Mouse (Mus musculus) mature B cell (primary cell): ENCODE measurements around the gene Gon7.

Experiments used
- in situ Hi-C: fragments of 300-500 bp; cut with MboI; formaldehyde crosslinking; loops from 2 replicates; pipeline ENCODE4 v1.14.3; 2019

Gene Gon7

DNA sequence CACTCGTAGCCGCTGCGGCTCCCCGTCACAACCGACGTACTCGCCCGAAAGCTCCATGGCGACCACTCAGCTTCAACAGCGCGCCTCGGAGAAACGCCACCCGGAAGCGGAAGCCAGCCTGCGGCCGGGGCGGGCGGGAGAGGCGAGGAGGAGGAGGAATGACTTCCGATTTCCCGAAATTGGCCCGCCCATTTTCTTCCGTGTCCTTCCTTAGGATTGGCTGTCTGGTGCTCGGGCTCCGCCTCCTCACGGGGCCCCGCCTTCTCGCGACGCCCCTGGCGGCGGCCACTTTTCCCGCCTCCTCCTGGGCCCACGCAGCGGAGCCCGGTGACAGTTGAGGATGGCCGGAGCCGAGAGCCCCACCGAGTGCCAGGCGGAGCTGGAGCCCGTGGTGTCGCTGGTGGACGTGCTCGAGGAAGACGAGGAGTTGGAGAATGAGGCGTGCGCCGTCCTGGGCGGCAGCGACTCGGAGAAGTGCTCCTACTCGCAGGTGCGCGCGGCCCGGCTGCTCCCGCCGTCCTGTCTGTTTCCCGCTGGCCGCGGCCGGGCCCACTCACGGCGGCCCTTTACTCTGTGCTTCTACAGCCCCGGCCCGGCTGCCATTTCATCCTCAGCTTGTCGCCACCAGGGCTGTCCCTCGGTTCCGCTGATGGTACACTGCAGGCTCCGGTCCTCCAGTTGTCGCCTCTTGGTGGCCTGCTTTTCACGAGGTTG, at the start of gene Gon7, which contains the start of the genes Gm28051 and Ubr7:
Gon7 (minus strand) TSS at position 115 of the 714 bp plus-strand sequence.
Gm28051 (minus strand) TSS at position 77 of the 714 bp plus-strand sequence.
Ubr7 (plus strand) TSS at position 279 of the 714 bp plus-strand sequence.
- in situ Hi-C loops: no loop called here

DNA sequence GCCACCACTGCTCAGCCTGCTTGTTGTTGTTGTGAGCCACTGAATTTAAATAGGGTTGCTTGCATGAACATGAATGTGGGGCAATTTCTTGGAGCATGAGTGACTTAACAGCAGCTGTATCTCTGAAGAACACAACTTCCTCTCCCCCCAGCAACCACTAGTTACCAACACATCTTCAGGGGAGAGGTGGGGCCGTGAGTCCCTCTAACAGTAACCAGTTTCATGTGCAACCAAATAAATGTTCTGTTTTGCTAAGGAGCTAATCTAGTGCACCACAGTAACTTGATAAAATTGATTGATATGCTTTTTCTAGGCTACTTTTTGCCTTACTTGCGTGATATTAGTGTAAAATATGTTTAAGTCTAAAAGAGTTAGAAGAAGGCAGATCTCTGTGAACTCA, 41.9 kb upstream of the Gon7 start:
- in situ Hi-C loops: no loop called here

DNA sequence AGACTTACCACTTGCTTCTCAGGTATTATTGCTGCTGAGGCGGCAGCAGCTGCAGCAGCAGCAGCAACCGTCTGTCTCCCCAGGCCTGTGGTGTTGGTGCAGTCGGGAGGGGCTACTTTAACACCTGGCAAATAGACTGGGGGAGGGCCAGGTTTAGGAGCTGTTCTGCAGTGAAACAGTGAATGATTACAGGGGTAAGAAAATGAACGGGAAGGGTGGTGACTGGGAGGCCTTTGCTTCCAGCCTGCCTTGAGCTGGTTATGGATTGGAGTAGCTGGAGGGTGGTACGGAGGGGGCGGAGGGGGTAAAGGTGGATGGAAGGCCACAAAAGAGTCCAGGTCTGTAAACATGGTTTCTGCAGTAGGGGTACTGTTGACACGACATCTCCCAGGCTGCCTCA, 30.3 kb upstream of the Gon7 start:
- in situ Hi-C loops: no loop called here

DNA sequence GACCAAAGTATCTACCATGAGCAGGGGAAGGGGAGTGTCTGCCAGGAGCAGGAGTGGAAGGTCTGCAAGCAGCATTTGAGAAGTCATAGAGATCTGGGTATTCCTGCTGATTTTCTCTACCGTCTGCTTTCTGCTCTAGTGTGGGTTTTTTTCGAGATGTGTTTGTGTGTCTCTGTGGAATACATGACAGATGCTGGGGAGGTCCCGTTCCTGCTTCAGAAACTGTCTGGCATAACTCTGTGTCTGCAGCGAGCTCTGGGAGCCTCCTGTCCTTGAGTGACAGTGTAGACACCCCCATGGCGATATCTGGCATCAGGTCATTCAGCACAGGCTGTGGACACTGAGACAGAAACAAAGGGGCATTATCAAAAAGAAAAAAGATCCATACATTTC, 28.0 kb upstream of the Gon7 start:
- in situ Hi-C loops: no loop called here

DNA sequence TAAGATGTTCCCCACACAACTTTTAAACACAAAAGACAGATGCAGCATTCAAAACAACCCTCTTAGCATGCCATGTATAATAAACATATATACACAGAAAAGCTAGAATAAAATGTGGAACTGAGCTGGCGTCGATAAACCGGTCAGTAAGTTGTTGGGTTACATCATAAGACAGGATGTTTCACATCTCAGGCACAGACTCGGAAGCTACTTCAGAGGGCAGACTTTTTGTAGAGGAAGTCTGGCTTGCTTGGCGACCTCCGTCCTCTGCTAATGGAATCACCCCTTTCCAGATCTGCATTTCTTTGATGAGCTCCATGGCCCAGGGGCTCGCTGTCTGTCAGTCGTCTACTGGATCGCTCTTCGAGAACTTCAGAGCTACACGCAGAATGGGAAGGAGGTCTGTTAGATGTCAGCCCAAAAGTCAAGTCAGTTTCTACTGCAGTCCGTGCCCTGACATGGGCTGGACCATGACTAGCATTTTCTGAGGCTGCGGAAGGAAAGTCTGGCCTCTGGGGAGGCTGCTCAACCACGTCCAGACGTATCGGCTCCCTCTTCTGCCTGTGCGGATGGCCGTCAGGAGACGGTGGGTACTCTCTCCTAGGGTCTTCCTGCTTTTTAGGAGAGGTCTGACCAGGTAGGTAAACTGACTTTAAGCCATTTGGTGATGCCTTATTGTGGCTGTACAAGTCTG, 27.4 kb upstream of the Gon7 start:
- in situ Hi-C loops: no loop called here

DNA sequence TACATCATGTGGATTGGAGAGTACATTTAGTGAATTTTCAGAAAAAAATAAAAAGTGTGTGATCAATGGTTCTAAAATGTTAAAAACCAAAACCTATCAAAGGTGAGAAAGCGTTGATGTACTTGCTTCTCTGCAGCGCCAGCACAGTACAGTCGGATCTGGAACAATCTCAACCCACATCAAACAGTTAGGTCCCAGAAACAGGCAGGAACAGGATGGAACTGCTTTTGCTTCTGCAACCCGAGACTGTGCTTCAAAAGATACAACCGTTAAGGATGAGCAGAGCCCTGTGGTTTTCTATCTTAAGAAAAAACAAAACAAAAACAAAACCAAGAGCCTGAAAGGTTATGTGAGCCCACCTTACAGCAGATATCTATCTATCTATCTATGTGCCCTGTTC, 25.2 kb upstream of the Gon7 start:
- in situ Hi-C loops: no loop called here

DNA sequence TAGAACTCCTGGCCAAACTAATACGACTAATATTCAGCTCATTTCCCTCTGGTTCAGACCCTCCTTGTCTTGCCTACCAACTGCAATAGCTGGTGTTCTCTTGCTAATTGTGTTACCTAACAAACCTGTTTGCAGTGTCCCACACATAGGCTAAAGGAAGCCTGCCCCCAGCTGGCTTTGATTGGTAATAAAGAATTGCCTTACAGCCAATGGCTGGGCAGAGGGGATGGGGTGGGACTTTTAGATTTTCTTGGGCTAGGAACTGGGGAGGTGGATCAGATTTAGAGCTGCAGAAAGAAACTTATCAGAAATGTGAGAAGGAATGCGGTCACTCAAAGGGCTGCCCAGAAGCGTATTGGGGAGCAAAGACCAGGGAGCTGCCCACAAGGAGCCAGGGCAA, 21.8 kb upstream of the Gon7 start:
- in situ Hi-C loops: no loop called here

DNA sequence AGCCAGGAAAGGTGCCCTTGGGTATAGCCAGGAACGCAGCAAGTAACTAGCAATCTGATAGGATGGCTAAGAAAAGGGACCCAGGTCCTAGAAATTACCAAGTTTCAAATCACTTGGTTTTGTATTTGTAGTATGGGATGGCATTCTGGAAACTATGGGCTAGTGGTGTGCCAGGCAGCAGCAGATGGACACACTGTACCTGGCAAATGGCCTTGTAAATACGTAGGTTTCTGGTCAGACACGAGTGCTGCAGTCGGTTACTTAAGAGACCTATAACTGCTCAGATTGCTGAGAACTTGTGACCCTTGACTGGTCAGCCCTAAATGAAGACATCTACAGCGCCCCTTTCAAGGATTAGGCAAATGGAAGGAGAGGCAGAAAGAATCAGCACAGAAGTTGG, 20.5 kb upstream of the Gon7 start:
- in situ Hi-C loops: no loop called here

DNA sequence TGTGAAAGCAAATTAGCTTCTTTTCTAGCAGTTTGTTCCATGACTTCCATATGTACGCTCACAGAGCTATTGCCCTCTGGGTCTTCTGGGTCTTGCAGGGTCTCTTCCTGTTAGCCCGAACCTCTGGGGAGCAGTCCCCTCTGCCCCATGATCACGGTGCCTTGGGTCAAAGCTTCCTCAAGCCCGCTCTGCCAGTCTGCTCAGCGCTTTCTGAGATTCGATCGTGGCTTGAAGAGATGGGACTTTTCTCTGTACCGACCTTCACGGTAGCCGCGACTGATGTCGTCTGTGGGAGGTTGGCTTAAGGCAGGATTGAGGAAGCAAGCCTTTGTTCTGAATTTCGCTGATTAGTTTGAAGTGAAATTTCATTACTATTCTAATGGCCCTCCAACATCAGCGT, 18.4 kb upstream of the Gon7 start:
- in situ Hi-C loops: no loop called here

DNA sequence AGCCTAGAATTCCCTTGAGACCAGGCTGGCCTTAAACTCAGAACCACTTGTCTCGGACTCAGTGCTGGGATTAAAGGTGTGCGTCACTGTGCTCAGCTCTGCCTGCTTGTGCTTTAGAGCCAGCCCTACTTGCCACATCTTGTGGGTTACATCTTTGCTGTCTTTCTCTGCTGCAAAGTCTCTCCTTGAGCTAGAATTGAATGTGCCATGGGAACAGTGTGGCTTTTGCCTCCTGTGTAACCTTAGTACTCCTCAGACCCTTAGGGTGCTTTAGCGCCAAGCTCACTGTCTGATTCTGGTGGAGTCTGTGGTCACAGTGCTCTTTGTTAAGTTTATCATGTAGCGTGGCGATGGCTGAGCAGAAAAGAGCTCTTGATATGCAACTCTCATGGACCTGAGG, 15.1 kb upstream of the Gon7 start:
- in situ Hi-C loops: no loop called here

DNA sequence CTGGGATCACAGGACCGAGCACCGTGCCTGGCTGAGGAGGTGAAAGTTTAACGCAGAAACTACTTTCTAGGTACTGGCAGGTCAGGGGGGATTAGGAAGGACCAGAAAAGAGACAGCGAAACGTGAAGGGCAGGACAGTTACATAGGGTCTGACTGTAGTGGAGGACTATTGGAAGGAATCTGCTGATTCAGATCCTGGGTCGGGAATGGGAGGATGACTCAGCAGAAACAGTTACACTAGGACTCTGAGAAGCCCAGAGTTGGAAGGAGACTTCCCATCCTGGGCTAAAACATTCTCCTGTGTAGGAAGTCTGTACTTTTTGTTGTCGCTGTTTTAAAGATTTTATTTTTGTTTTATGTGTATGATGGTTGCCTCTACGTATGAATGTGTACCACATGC, 14.0 kb upstream of the Gon7 start:
- in situ Hi-C loops: no loop called here

DNA sequence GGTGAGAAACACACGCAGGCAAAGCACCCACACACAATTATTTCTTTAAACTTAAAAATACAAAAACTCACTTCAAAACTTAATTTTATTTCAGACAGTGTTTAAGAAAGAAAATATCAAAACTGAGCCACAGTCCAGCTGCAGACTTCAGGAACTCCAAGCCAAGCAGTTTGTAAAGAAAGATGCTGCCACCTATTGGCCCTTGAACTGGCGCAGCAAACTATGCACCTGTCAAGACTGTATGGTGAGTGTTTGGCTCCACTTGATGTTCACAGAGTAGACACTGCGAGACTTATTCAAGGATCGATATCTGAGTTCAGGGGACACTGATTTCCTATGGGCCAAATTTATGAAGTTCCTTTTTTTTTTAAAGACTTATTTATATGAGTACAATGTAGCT, 11.4 kb upstream of the Gon7 start:
- in situ Hi-C loops: no loop called here

DNA sequence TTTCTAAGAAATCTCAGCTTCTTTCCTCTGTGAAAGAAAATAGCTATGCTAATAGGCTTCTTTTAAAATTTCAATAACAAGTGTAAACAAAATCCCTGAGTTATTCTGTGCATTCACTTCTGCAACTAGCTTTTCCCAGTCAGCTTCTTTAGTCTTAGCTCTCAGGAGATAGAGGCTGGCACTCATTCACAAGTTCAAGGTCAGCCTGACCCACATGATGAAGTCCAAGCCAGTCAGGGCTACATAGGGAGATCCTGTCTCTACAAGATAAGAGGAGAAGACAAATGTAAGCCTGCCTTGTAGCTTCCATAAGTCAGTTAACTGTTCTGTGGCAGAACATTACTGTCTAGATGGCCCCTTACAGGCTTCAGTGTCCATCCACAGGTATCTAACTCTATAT, 6.1 kb upstream of the Gon7 start:
- in situ Hi-C loops: no loop called here

DNA sequence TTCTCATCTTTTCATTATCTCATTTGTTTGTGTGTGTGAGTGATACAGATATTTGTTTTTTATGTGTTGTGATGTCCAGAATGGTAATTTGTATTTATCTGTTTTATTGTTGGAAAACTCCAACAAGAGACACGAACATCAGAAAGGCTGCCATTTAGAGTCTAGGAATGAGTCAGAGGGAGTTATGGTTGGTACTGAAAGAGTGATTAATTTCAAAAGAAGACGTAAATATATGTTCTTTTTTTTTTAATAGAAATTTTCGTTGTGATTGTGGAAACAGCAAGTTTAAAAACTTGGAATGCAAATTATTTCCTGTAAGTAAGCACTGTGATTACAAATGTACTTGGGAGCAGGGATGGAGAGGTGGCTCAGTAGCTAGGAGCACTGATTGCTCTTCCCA, 4.1 kb upstream of the Gon7 start:
- in situ Hi-C loops: no loop called here

DNA sequence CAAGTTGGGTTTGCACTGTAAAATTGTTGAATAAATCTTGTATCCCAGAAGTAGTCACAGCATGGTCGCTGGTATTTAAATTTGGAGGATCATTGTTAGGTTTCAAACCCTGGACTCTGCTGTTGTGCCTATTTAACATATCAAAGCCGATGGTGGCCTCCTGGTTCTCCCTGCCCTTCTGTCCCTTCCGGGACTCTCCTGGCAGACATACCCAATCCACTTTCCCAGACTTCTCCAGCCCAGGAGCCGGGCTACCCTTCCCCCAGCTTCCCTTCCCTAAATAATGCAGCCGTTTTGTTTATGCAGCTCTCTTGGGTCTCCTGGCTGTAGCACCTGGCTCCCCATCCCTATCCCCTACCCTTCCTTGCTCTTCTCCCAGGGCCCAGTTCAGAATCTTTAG, 1.3 kb upstream of the Gon7 start:
- in situ Hi-C loops: no loop called here

DNA sequence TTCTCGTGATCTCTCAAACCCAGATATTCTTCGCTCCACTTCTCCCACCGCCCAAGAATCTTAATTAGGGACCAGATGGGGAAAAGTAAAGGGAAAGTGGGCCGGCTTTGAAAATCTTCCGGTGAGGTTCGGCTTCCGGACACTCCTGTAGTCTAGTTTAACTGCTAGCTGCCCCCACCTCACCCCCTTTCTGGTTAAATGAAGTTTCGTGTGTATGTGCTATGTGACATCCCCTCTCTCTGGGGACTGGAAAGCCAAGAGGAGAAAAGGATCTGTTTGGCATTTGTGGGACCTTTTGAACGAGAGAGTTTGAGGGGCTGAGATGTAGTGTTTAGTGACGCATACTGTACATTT, 777 bp upstream of the Gon7 start, which contains the start of gene Gm20604:
Gm20604 (minus strand) TSS at position 270 of the 354 bp plus-strand sequence.
- in situ Hi-C loops: no loop called here

DNA sequence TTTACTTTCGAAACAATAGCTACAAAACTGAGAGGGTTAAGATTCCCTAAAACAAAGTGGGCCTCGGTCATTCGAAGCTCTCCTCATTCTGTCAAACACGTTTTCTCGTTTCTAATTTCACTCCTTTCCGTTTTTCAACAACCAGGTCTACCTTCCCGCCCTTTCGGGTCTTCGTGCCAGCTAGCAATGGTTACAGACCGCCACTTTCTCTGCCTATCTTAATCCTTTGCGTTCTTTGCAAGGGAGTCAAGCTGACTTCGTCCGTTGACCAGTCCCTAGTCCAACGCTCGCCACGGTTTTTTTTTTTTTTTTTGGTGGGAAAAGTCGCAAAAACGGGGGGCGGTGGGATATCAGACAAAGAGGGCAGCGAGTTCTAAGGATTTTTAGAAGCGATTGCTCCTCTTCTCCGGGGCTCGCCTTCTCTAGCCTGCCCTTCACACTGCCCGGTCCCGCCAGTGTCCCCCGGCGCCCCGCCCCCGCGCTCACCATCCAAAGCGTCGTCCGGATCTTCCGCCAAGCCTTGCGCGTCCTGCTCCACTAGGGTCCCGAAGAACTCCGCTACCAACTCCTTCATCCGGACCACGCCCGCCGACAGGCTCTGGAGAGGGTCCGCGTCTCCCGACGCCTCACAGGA, 431 bp downstream of the Gon7 start:
- in situ Hi-C loops: no loop called here

DNA sequence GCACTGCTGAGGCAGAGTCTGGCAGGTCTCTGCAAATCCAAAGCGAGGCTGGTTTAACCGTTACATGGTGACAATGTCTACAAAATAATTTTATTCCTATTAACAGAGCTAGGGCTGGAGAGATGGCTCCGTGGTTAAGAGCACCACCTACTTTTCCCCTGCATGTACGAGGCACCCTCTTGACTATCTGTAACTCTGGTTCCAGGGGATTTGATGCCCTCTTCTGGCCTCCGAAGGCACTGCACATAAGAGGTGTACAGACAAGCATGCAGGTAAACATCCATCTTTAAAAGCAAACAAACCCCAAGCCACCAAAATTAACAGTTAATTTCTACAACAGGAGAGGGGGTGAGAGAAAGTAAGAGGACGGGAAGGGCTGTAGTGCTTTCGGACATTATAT, 1.3 kb downstream of the Gon7 start:
- in situ Hi-C loops: no loop called here

DNA sequence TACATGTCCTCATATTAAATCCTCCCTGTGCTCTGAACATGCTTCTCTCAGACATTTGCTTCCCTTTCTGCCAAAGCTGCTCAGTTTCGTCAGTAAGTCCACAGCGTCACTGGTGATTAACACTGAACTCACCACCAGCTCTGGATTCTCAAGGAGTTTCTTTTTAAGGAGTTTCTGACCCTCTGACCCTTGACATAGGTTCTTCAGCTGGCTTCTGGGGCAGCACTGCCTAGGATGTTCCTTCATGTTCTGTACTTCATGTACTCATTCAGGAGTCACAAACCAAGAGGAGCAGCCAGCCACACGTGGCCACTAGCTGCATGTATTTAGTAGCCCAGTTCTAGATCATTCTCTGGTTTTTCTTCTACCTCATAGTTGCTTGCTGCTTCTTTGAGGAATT, 9.3 kb downstream of the Gon7 start:
- in situ Hi-C loops: loop anchor here (25.0 kb wide), 2 partner anchors 314 to 786 kb away; partner anchors contain the start of gene Atxn3

DNA sequence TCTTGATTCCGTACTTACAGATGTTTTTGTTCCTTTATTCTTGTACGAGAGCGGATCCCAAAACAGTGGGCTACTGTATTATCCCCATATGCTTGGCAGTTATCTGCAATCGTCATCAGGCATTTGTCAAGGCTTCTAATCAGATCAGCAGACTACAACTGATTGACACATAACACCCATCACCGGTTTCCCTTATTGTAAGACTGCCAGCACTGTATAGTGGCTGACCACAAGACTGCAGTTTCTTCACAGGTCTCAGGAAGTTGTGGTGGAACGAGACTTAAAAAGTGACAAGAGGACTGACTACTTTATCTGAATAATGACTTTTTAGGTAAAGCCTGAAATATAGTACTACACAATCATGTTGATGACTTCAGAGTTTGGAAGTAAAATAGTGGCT, 12.8 kb downstream of the Gon7 start:
- in situ Hi-C loops: loop anchor here (25.0 kb wide), 2 partner anchors 317 to 783 kb away; partner anchors contain the start of gene Atxn3

DNA sequence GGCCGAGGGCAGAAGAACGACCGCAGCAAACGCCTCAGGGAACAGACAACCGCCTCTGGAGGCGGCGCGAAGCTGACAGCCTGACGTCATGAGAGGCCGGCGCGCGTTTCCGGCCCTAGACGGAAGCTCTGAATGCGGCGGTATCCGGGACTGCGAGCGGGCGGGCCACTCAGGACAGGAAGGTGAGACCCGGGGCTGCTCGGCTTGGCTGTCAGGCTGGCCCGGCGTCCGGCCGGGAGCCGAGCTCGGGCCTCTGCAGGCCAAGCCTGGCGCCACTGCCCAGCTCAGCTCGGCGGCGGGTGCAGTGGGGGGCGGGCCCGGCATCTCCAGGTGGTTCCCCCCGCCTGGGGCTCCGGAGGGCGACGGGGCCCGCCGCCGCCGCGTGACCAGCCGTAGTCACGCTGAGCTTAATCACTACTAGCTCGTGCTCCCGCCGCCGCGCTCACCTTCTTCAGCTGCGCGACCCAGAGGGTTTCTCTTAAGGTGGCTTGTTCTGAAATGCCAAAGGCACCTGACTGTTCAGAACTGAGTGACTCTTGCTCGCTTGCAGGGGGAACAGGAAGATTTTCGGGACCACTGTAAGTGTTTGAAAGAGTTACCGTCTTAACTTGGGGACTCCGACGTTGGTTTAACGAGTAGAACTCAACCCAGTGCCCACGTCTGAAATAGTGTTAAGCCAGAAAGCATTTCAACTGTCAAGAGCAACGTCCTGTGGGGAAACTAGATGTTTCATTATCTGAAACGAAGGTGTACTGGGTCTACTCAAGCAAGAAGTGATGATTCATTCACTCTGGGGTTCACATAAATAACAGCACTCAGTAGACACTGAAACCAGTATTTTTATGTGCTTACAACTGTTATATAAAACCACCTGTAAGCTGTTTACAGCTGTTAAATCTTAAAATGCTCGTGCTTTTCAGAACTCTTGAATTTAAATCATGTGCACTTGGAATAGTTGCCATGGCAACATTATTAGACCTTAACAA, 13.7 kb downstream of the Gon7 start, which contains the start of the genes Moap1 and Tmem251:
Moap1 (minus strand) TSS at position 73 of the 986 bp plus-strand sequence.
Tmem251 (plus strand) TSS at position 174 of the 986 bp plus-strand sequence.
- in situ Hi-C loops: loop anchor here (25.0 kb wide), 2 partner anchors 318 to 782 kb away; partner anchors contain the start of gene Atxn3
